Comparison of ENCODE assay signal across 17 mouse cellular contexts in the genomic region with DNA sequence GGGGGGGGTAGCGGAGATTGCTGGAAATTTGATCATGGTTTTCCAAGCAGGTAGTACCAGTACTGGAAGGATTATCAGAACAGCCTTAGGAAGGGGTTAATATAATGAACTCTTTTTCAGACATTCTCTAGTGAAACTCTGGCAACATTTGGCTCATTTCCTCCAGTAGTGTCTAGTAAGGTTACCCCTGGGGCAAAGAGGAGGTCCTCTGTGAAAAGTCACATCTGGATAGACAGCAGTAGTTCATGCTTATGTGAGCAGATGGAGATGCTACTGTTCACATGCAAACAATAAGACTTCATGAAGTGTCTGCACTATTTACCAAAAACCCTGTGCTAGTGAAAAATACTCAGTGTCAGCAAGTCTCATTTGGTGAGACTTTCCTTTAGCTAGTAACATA.
DNase-seq lines count a peak whose midpoint lies in the region; ATAC-seq lines count a peak whose summit lies in the region.
"Had no signal": no experiment of that assay in that cellular context is flagged by ENCODE, and none has a peak within 500 bp of the region (broad histone marks: within the 10 kb centered on the region; RNA-seq: fewer than 3 reads in every experiment).

No protein-coding gene starts in this region.

- 91% methylated on average over 1 of the region's 1 CpGs for WGBS in hindbrain, embryonic 14.5 days
- 93% methylated on average over 1 of the region's 1 CpGs for WGBS in hindbrain, embryonic 10.5 days
- WGBS in midbrain, embryonic 16.5 days: 96% methylated on average over 1 of the region's 1 CpGs
- WGBS in midbrain, embryonic 11.5 days: 93% methylated on average over 1 of the region's 1 CpGs

- H3K27ac ChIP-seq in hindbrain, embryonic 14.5 days: no peak overlapping the region
- H3K27ac ChIP-seq in hindbrain, embryonic 10.5 days: no peak overlapping the region
- H3K27ac ChIP-seq in midbrain, embryonic 16.5 days (ENCODE audit: low read length): 0 out of 2 replicates have a peak overlapping the region, but pooled peaks have one; percentile 8
- H3K27ac ChIP-seq in midbrain, embryonic 11.5 days (ENCODE audit: low read depth, low read length): no peak overlapping the region
- H3K27ac ChIP-seq: forebrain, embryonic 10.5 days; limb, embryonic 15.5 days; liver, embryonic 15.5 days; midbrain, embryonic 12.5 days had no signal

- no peaks in the 10 kb centered on the region for H3K27me3 ChIP-seq in hindbrain, embryonic 14.5 days (ENCODE audit: control insufficient read depth, insufficient read depth, low read length)
- no peaks in the 10 kb centered on the region for H3K27me3 ChIP-seq in hindbrain, embryonic 10.5 days (ENCODE audit: insufficient read depth, poor library complexity, severe bottlenecking)
- no peaks in the 10 kb centered on the region for H3K27me3 ChIP-seq in midbrain, embryonic 16.5 days (ENCODE audit: control insufficient read depth, insufficient read depth, low read depth, low read length)
- no peaks in the 10 kb centered on the region for H3K27me3 ChIP-seq in midbrain, embryonic 11.5 days (ENCODE audit: control insufficient read depth, insufficient read depth, low read length)
- H3K27me3 ChIP-seq: heart, embryonic 12.5 days; limb, embryonic 15.5 days; liver, embryonic 15.5 days; midbrain, embryonic 12.5 days had no signal

- 0 out of 2 replicates have a peak, but pooled peaks cover 6% of the 10 kb centered on the region for H3K36me3 ChIP-seq in hindbrain, embryonic 14.5 days (replicated peaks; ENCODE audit: control insufficient read depth, insufficient read depth)
- peaks cover 10% of the 10 kb centered on the region for H3K36me3 ChIP-seq in hindbrain, embryonic 10.5 days
- H3K36me3 ChIP-seq in midbrain, embryonic 16.5 days (ENCODE audit: control insufficient read depth, insufficient read depth, low read length): no peaks in the 10 kb centered on the region
- H3K36me3 ChIP-seq in midbrain, embryonic 11.5 days (ENCODE audit: control insufficient read depth, insufficient read depth, low read length): no peaks in the 10 kb centered on the region
- H3K36me3 ChIP-seq: forebrain, embryonic 10.5 days; limb, embryonic 15.5 days; liver, embryonic 15.5 days; midbrain, embryonic 12.5 days had no signal

- no peak for DNase-seq in hindbrain, embryonic 14.5 days (ENCODE audit: low spot score)
- DNase-seq in hindbrain, embryonic 10.5 days (ENCODE audit: low spot score): no peak
- peak; percentile 22 for DNase-seq in kidney, postnatal 14 days
- DNase-seq in kidney, adult 9 months: no peak
- DNase-seq in midbrain, embryonic 11.5 days (ENCODE audit: low spot score, missing footprints): no peak
- DNase-seq: cerebellum, adult 18-20 months; forebrain, postnatal 0 days; heart, postnatal 36 days; right cerebral cortex, postnatal 4 days had no signal

- no peak for ATAC-seq in hindbrain, embryonic 14.5 days (ENCODE audit: low FRiP score)
- ATAC-seq in midbrain, embryonic 16.5 days: no peak
- ATAC-seq in midbrain, embryonic 11.5 days (ENCODE audit: low FRiP score): no peak
- ATAC-seq: forebrain, postnatal 0 days; inflammation-experienced regulatory T-cells, adult 6 months had no signal

- no peaks in the 10 kb centered on the region for H3K9me3 ChIP-seq in hindbrain, embryonic 14.5 days (ENCODE audit: control insufficient read depth, low read length)
- H3K9me3 ChIP-seq in hindbrain, embryonic 10.5 days: no peaks in the 10 kb centered on the region
- H3K9me3 ChIP-seq in midbrain, embryonic 16.5 days (replicated peaks; ENCODE audit: control insufficient read depth, low read length, poor library complexity, severe bottlenecking): no peaks in the 10 kb centered on the region
- H3K9me3 ChIP-seq in midbrain, embryonic 11.5 days (ENCODE audit: control insufficient read depth, low read length): no peaks in the 10 kb centered on the region
- H3K9me3 ChIP-seq: forebrain, embryonic 10.5 days; heart, embryonic 12.5 days; limb, embryonic 15.5 days; liver, embryonic 15.5 days; midbrain, embryonic 12.5 days had no signal

- H3K4me1 ChIP-seq in hindbrain, embryonic 14.5 days (replicated peaks; ENCODE audit: control insufficient read depth, insufficient read depth, low read length): peaks cover 39% of the 10 kb centered on the region
- H3K4me1 ChIP-seq in hindbrain, embryonic 10.5 days (replicated peaks): peaks cover 42% of the 10 kb centered on the region
- H3K4me1 ChIP-seq in midbrain, embryonic 16.5 days (ENCODE audit: control insufficient read depth, insufficient read depth, low read length): peaks cover 55% of the 10 kb centered on the region
- H3K4me1 ChIP-seq in midbrain, embryonic 11.5 days (ENCODE audit: control insufficient read depth, insufficient read depth, low read length): peaks cover 26% of the 10 kb centered on the region
- H3K4me1 ChIP-seq: limb, embryonic 15.5 days; liver, embryonic 15.5 days had no signal

- no peak overlapping the region for H3K4me3 ChIP-seq in hindbrain, embryonic 14.5 days (replicated peaks; ENCODE audit: low read length)
- no peak overlapping the region for H3K4me3 ChIP-seq in hindbrain, embryonic 10.5 days
- H3K4me3 ChIP-seq in midbrain, embryonic 16.5 days (ENCODE audit: low read depth, low read length): no peak overlapping the region
- H3K4me3 ChIP-seq in midbrain, embryonic 11.5 days (ENCODE audit: low read depth, low read length): no peak overlapping the region
- H3K4me3 ChIP-seq: forebrain, embryonic 10.5 days; heart, embryonic 12.5 days; limb, embryonic 15.5 days; liver, embryonic 15.5 days; midbrain, embryonic 12.5 days; myocyte had no signal

- no peak overlapping the region for H3K9ac ChIP-seq in hindbrain, embryonic 14.5 days
- H3K9ac ChIP-seq in midbrain, embryonic 16.5 days (ENCODE audit: low read depth, low read length): no peak overlapping the region
- no peak overlapping the region for H3K9ac ChIP-seq in midbrain, embryonic 11.5 days (ENCODE audit: low read length)
- H3K9ac ChIP-seq: forebrain, postnatal 0 days; heart, embryonic 12.5 days; limb, embryonic 15.5 days; liver, embryonic 15.5 days; midbrain, embryonic 12.5 days had no signal

- peak overlapping the region; percentile 12; the same call in 1 of the 2 replicates for H3K4me2 ChIP-seq in hindbrain, embryonic 14.5 days (replicated peaks)
- H3K4me2 ChIP-seq in midbrain, embryonic 16.5 days (ENCODE audit: low read length): no peak overlapping the region
- H3K4me2 ChIP-seq in midbrain, embryonic 11.5 days: no peak overlapping the region
- H3K4me2 ChIP-seq: heart, embryonic 12.5 days; limb, embryonic 15.5 days; liver, embryonic 15.5 days; midbrain, embryonic 12.5 days had no signal
